Mouse (Mus musculus) kidney, embryonic 16.5 days (tissue): ENCODE measurements around the gene Klc2. TPM values are rescaled to one million over a fixed set of nuclear protein-coding genes. Genes with fewer than 3 reads are reported as not detected.

ENCODE experiments used
- ATAC-seq: fragments of 200-750 bp; cut with Nextera tagmentation; 2 replicates; pipeline ENCODE4 v1.8.0; 2017; ENCODE audit warnings: moderate TSS enrichment; ENCODE audit not compliant: low FRiP score, low TSS enrichment
- H3K27ac ChIP-seq: fragments of 300-500 bp; sonication (generic); 2 replicates; pipeline ENCODE4 v1.5.1; 2014; ENCODE audit warnings: low read length
- H3K27me3 ChIP-seq: fragments of 300-500 bp; sonication (generic); 2 replicates; pipeline ENCODE4 v1.6.1; 2014; ENCODE audit warnings: low read length, control low read depth, mixed read lengths; ENCODE audit not compliant: insufficient read depth
- H3K36me3 ChIP-seq: fragments of 300-500 bp; sonication (generic); 2 replicates; pipeline ENCODE4 v1.6.1; 2014; ENCODE audit warnings: low read length, control low read depth, mixed read lengths; ENCODE audit not compliant: insufficient read depth
- H3K4me1 ChIP-seq: fragments of 300-500 bp; sonication (generic); 2 replicates; pipeline ENCODE4 v1.6.1; 2014; ENCODE audit warnings: low read length, control low read depth, mixed read lengths; ENCODE audit not compliant: insufficient read depth
- H3K4me2 ChIP-seq: fragments of 300-500 bp; sonication (generic); replicated peaks from 2 replicates; pipeline ENCODE4 v1.6.1; 2014; ENCODE audit warnings: low read depth, low read length
- H3K4me3 ChIP-seq: fragments of 300-500 bp; sonication (generic); 2 replicates; pipeline ENCODE4 v1.5.1; 2014; ENCODE audit warnings: mild to moderate bottlenecking, low read length
- H3K9ac ChIP-seq: fragments of 300-500 bp; sonication (generic); replicated peaks from 2 replicates; pipeline ENCODE4 v1.6.1; 2014; ENCODE audit warnings: low read length
- H3K9me3 ChIP-seq: fragments of 300-500 bp; sonication (generic); 2 replicates; pipeline ENCODE4 v1.6.1; 2016; ENCODE audit warnings: low read length, control low read depth
- WGBS: fragments of 180-500 bp; shearing (Covaris S2); extraction: QIAGEN DNeasy Blood & Tissue Kit; methylation state at CpG from one replicate; pipeline ENCODE4 v1.1.7; 2014; 5-methylcytosine and 5-hydroxymethylcytosine counted together
- polyA plus RNA-seq: library from polyadenylated mRNA; unstranded; fragments of >200 nt; fragmentation: Nextera tagmentation; extraction: Ambion mirVana; gene quantifications from 2 replicates; pipeline ENCODE4 v1.2.1, GENCODE M21; 2015

Gene Klc2
- polyA plus RNA-seq, 1 experiment from 2014 or later, result 25.1 TPM

- Histone ChIP-seq H3K27ac (no peak overlapping the region), H3K36me3 (peaks cover 8% of the 10 kb centered on the region), H3K4me2 (no peak overlapping the region), H3K9me3 (no peaks in the 10 kb centered on the region), H3K27me3 (no peaks in the 10 kb centered on the region), H3K4me1 (no peaks in the 10 kb centered on the region), H3K9ac (no peak overlapping the region), H3K4me3 (no peak overlapping the region)
- ATAC-seq, result no peak
- 57% methylated on average over 4 of the region's 4 CpGs for WGBS
Measured at GRCm38 (mm10) chr19:5131237-5131636, 12.9 kb upstream of the Klc2 start.

GRCm38 (mm10) chr19:5129770-5130169 is 11.4 kb upstream of the Klc2 start:
- WGBS, result 39% methylated on average over 1 of the region's 1 CpGs
- no peak for ATAC-seq
- H3K4me3 ChIP-seq, result no peak overlapping the region
- H3K4me2 ChIP-seq, result no peak overlapping the region
- no peaks in the 10 kb centered on the region for H3K27me3 ChIP-seq
- H3K27ac ChIP-seq, result no peak overlapping the region
- peaks cover 8% of the 10 kb centered on the region for H3K36me3 ChIP-seq
- no peaks in the 10 kb centered on the region for H3K9me3 ChIP-seq
- no peaks in the 10 kb centered on the region for H3K4me1 ChIP-seq
- no peak overlapping the region for H3K9ac ChIP-seq

- WGBS, result 78% methylated on average over 7 of the region's 7 CpGs
- H3K9ac ChIP-seq, result no peak overlapping the region
- no peak for ATAC-seq
- no peak overlapping the region for H3K4me2 ChIP-seq
- no peaks in the 10 kb centered on the region for H3K27me3 ChIP-seq
- no peaks in the 10 kb centered on the region for H3K36me3 ChIP-seq
- no peak overlapping the region for H3K27ac ChIP-seq
- H3K4me1 ChIP-seq, result 0 out of 2 replicates have a peak, but pooled peaks cover under 1% of the 10 kb centered on the region
- no peaks in the 10 kb centered on the region for H3K9me3 ChIP-seq
- H3K4me3 ChIP-seq, result no peak overlapping the region
Measured at GRCm38 (mm10) chr19:5124055-5124614, 5.8 kb upstream of the Klc2 start.

- 79% methylated on average over 3 of the region's 3 CpGs for WGBS
- Histone ChIP-seq H3K4me2 (no peak overlapping the region), H3K9ac (no peak overlapping the region), H3K4me3 (no peak overlapping the region), H3K36me3 (no peaks in the 10 kb centered on the region), H3K4me1 (peaks cover 7% of the 10 kb centered on the region; the same call in 1 of the 2 replicates), H3K9me3 (no peaks in the 10 kb centered on the region), H3K27me3 (no peaks in the 10 kb centered on the region), H3K27ac (no peak overlapping the region)
- ATAC-seq, result no peak
Measured at GRCm38 (mm10) chr19:5123241-5123640, 4.9 kb upstream of the Klc2 start.

- WGBS, result 84% methylated on average over 10 of the region's 10 CpGs
- H3K27ac ChIP-seq, result no peak overlapping the region
- H3K4me3 ChIP-seq, result no peak overlapping the region
- H3K9ac ChIP-seq, result no peak overlapping the region
- no peak for ATAC-seq
- H3K27me3 ChIP-seq, result no peaks in the 10 kb centered on the region
- H3K9me3 ChIP-seq, result no peaks in the 10 kb centered on the region
- peaks cover 7% of the 10 kb centered on the region; the same call in 1 of the 2 replicates for H3K4me1 ChIP-seq
- no peak overlapping the region for H3K4me2 ChIP-seq
- no peaks in the 10 kb centered on the region for H3K36me3 ChIP-seq
Measured at GRCm38 (mm10) chr19:5122492-5122891, 4.1 kb upstream of the Klc2 start.

- H3K4me1 ChIP-seq, result peaks cover 17% of the 10 kb centered on the region
- ATAC-seq, result peak; percentile 91
- no peaks in the 10 kb centered on the region for H3K27me3 ChIP-seq
- no peaks in the 10 kb centered on the region for H3K9me3 ChIP-seq
- H3K27ac ChIP-seq, result peak overlapping the region; percentile 92
- H3K36me3 ChIP-seq, result peaks cover 9% of the 10 kb centered on the region; the same call in 1 of the 2 replicates
- under 1% methylated on average over 69 of the region's 83 CpGs for WGBS
- peak overlapping the region; percentile 77 for H3K9ac ChIP-seq
- peak overlapping the region; percentile 84 for H3K4me3 ChIP-seq
- H3K4me2 ChIP-seq, result peak overlapping the region; percentile 89
Measured at GRCm38 (mm10) chr19:5117494-5118383, 621 bp downstream of the Klc2 start.

GRCm38 (mm10) chr19:5113783-5114182 is 4.6 kb downstream of the Klc2 start:
- Histone ChIP-seq H3K36me3 (peaks cover 48% of the 10 kb centered on the region), H3K27me3 (no peaks in the 10 kb centered on the region), H3K4me2 (no peak overlapping the region), H3K9me3 (no peaks in the 10 kb centered on the region), H3K4me1 (peaks cover 18% of the 10 kb centered on the region), H3K27ac (no peak overlapping the region), H3K4me3 (no peak overlapping the region), H3K9ac (no peak overlapping the region)
- no peak for ATAC-seq
- 94% methylated on average over 7 of the region's 7 CpGs for WGBS

GRCm38 (mm10) chr19:5109659-5110453 is 8.5 kb downstream of the Klc2 start:
- 73% methylated on average over 19 of the region's 19 CpGs for WGBS
- peak overlapping the region; percentile 81 for H3K27ac ChIP-seq

GRCm38 (mm10) chr19:5108702-5109101 is 9.7 kb downstream of the Klc2 start:
- ATAC-seq, result peak; percentile 39
- no peaks in the 10 kb centered on the region for H3K9me3 ChIP-seq

More at GRCm38 (mm10) chr19:5109659-5110453, 8.5 kb downstream of the Klc2 start:
- Histone ChIP-seq H3K27me3 (no peaks in the 10 kb centered on the region), H3K4me3 (no peak overlapping the region), H3K36me3 (peaks cover 50% of the 10 kb centered on the region), H3K4me1 (peaks cover 28% of the 10 kb centered on the region), H3K4me2 (no peak overlapping the region), H3K9ac (no peak overlapping the region), H3K9me3 (no peaks in the 10 kb centered on the region)
- no peak for ATAC-seq

More at GRCm38 (mm10) chr19:5108702-5109101, 9.7 kb downstream of the Klc2 start:
- Histone ChIP-seq H3K9ac (no peak overlapping the region), H3K36me3 (peaks cover 60% of the 10 kb centered on the region), H3K4me3 (no peak overlapping the region), H3K27me3 (no peaks in the 10 kb centered on the region), H3K27ac (peak overlapping the region; percentile 81), H3K4me2 (0 out of 2 replicates have a peak overlapping the region, but pooled peaks have one; percentile 1), H3K4me1 (peaks cover 28% of the 10 kb centered on the region)
- 48% methylated on average over 4 of the region's 4 CpGs for WGBS
